Mouse (Mus musculus): ENCODE data around the gene Ddr1.
A peak's percentile ranks its signal among the peaks of the same experiment; 100 is the strongest.

DNA sequence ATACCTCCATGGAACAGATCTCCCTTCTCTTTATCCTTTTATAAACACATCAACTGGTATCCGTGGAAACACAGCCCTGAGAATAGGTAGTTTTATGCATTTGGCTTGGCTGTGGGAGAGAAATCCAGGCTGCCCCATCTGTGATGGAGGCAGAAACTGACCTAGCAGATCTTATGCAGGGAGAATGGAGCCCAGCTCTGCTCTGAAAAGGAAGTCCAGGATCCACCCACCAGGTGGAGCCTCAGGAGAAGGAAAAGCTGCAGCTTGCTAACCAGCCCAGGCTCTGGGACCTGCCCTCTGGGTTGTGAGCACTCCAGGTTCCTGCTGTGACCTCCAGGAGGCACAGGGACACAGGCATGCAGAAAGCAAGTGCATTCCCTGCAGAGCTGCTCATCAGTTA lies 70.4 kb downstream of the Ddr1 start:
- no peak for TF ChIP-seq POLR2A (IDR thresholded peaks at IDR 0.05; ENCODE audit: insufficient read depth, low read depth, low read length)
- 0 out of 2 replicates have a peak, but pooled peaks have one; percentile 20 for TF ChIP-seq CTCF (IDR thresholded peaks at IDR 0.05; ENCODE audit: insufficient read depth, low read depth, low read length)

Measured in olfactory bulb, adult 2 months (tissue).